Mouse (Mus musculus) small intestine, adult 2 months (tissue): ENCODE measurements around the gene Guca2a. TPM values are rescaled to one million over a fixed set of nuclear protein-coding genes. Genes with fewer than 3 reads are reported as not detected.
"Not testable (repeated sequence)": the region's sequence is repeated elsewhere in the genome, so short reads cannot be mapped to it uniquely, and the experiment has no call there.

Source experiments
- H3K27ac ChIP-seq: fragments of 200-500 bp; 2 replicates; pipeline ENCODE4 v1.5.1; 2012; ENCODE audit warnings: low read depth, low read length, control low read depth, inconsistent platforms; ENCODE audit not compliant: insufficient read depth
- H3K27me3 ChIP-seq: fragments of 200-500 bp; 2 replicates; pipeline ENCODE4 v1.6.1; 2012; ENCODE audit warnings: mild to moderate bottlenecking, moderate library complexity, low read length, inconsistent platforms; ENCODE audit not compliant: control insufficient read depth, insufficient read depth
- H3K36me3 ChIP-seq: fragments of 200-500 bp; 2 replicates; pipeline ENCODE4 v1.6.1; 2012; ENCODE audit warnings: mild to moderate bottlenecking, low read length, control low read depth, inconsistent platforms; ENCODE audit not compliant: control insufficient read depth, insufficient read depth
- H3K4me1 ChIP-seq: fragments of 200-500 bp; 2 replicates; pipeline ENCODE4 v1.6.1; 2012; ENCODE audit warnings: low read length, inconsistent platforms, mixed read lengths; ENCODE audit not compliant: control insufficient read depth, insufficient read depth, insufficient read length
- H3K4me3 ChIP-seq: fragments of 200-500 bp; 2 replicates; pipeline ENCODE4 v1.5.1; 2012; ENCODE audit warnings: low read depth, mild to moderate bottlenecking, control low read depth, inconsistent platforms, low read length, moderate library complexity
- CTCF ChIP-seq: fragments of 200-500 bp; IDR thresholded peaks from 2 replicates; pipeline ENCODE4 v1.5.1; 2012; ENCODE audit warnings: low read depth, mild to moderate bottlenecking, control low read depth, inconsistent platforms, low read length, moderate library complexity, mixed read lengths; ENCODE audit not compliant: insufficient replicate concordance, insufficient read length; ENCODE audit errors: extremely low read depth
- POLR2A ChIP-seq: fragments of 200-500 bp; IDR thresholded peaks from 2 replicates; pipeline ENCODE4 v1.6.1; 2012; ENCODE audit warnings: low read depth, mild to moderate bottlenecking, control low read depth, inconsistent platforms, low read length, moderate library complexity
- WGBS: fragments of 180-500 bp; shearing (Covaris S2); methylation state at CpG from one replicate; pipeline ENCODE4 v1.1.7; 2018; 5-methylcytosine and 5-hydroxymethylcytosine counted together
- polyA plus RNA-seq: library from polyadenylated mRNA; depleted of rRNA; stranded (reverse); fragments of >200 nt; gene quantifications from 2 replicates; pipeline ENCODE4 v1.2.3, GENCODE M21; 2012

Guca2a gene
- polyA plus RNA-seq, 1 experiment: 1,324 TPM

DNA sequence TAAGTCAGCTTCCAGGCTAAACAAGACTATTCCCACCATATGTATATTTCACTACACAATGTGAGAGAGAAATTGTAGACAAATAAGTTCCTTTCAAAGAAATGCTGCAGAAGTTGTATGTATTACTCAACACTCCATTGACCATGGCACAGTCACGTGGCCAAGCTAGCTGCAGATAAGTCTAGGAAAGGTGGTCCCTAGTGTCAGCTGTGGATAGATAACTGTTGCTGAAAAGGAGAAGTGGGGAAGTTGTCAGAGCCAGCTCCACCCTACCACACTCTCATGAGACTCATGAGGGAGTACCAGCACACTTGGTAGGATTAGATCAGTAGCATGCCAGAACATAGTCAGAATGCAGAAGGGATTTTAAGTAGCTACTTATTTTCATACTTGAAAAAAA lies 28.0 kb upstream of the Guca2a start:
- WGBS: 87% methylated on average over 1 of the region's 1 CpGs
- peaks cover 6% of the 10 kb centered on the region; the same call in 1 of the 2 replicates for H3K4me1 ChIP-seq
- no peaks in the 10 kb centered on the region for H3K27me3 ChIP-seq
- H3K4me3 ChIP-seq: no peak overlapping the region
- no peak overlapping the region for H3K27ac ChIP-seq
- H3K36me3 ChIP-seq: peaks cover 7% of the 10 kb centered on the region
- no peak for TF ChIP-seq POLR2A
- TF ChIP-seq CTCF: no peak

DNA sequence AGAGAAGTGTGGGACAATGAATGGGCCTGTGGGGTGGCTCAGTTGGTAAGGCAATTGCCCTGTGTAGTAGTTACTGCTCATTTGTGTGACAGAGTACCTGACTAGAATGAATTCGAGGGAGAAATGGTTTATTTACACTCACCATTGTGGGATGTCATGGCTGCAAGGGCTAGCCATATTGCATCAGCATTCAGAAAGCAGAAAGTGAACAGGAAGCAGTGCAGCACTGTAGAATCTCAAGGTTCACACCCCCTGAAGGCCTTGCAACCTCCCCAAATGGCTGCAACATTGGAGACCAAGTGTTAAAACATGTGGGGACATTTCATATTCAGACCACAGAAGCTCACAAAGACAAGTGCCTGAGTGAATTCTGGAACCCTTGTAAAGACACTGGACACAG lies 23.4 kb upstream of the Guca2a start:
- Histone ChIP-seq H3K4me1 (peaks cover 6% of the 10 kb centered on the region; the same call in 1 of the 2 replicates), H3K27me3 (no peaks in the 10 kb centered on the region), H3K36me3 (peaks cover 12% of the 10 kb centered on the region), H3K4me3 (no peak overlapping the region), H3K27ac (no peak overlapping the region)
- TF ChIP-seq POLR2A (no peak), CTCF (no peak)
- 22% methylated on average over 1 of the region's 1 CpGs for WGBS

- H3K27ac ChIP-seq: no peak overlapping the region
- no peaks in the 10 kb centered on the region for H3K27me3 ChIP-seq
- H3K36me3 ChIP-seq: peaks cover 17% of the 10 kb centered on the region
- H3K4me3 ChIP-seq: no peak overlapping the region
- TF ChIP-seq POLR2A: no peak
- no peak for TF ChIP-seq CTCF
- H3K4me1 ChIP-seq: peaks cover 6% of the 10 kb centered on the region; the same call in 1 of the 2 replicates
- WGBS: 22% methylated on average over 4 of the region's 4 CpGs
Measured at GRCm38 (mm10) chr4:119614724-119615123, 22.8 kb upstream of the Guca2a start.

DNA sequence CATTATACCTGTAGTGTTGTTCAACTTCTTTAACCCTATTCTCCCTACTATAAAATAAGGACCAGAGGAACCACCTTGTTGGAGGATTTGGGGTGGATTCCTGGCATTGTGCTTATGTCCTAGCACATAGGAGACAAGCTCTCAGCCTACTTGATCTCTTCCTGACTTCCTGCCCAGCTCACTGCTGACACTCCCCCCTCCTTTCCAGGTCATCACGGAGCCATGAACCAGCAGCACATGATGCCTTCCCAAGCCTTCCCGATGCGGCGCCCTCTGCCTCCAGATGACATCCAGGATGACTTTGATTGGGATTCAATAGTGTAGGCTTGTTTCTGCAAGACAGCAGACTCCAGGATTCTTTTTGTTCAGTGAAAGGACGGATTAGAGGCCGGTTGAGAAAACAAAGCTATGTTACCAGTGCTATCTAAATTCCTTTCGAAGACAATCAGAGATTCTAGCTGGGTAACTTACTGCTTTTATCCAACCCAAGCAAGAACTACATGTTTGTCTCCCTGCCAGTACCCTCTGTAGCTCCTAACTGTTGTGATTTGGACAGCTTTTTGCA lies 11.3 kb upstream of the Guca2a start:
- Histone ChIP-seq H3K4me3 (no peak overlapping the region), H3K4me1 (peaks cover 4% of the 10 kb centered on the region; the same call in 1 of the 2 replicates), H3K27me3 (no peaks in the 10 kb centered on the region), H3K36me3 (peaks cover 42% of the 10 kb centered on the region), H3K27ac (no peak overlapping the region)
- TF ChIP-seq POLR2A: no peak
- no peak for TF ChIP-seq CTCF
- 87% methylated on average over 7 of the region's 7 CpGs for WGBS

DNA sequence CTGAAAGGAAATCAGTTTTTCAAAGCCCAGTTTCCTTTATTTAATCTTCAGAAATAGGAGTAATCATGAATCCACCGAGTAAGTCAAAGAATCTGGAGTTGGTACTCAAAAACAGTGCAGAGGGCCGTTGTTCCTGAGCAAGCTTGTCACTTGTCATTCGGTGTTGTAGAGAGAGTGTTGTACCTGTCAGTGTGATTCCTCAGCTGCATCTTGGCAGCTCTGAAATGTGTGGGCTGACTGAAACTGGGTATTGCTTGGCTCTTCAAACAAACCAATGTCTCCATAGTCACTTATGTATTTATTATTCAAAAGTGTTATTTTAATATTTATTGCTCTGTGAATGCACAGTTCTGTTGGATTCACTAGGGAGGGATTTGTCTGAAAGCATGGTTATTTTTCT lies 10.6 kb upstream of the Guca2a start:
- H3K36me3 ChIP-seq: peaks cover 37% of the 10 kb centered on the region
- no peak overlapping the region for H3K27ac ChIP-seq
- no peak overlapping the region for H3K4me3 ChIP-seq
- peaks cover 9% of the 10 kb centered on the region; the same call in 1 of the 2 replicates for H3K4me1 ChIP-seq
- WGBS: 87% methylated on average over 3 of the region's 3 CpGs
- TF ChIP-seq POLR2A (no peak), CTCF (no peak)
- H3K27me3 ChIP-seq: no peaks in the 10 kb centered on the region

GRCm38 (mm10) chr4:119627317-119627716 lies 10.2 kb upstream of the Guca2a start:
- Histone ChIP-seq H3K27ac (no peak overlapping the region), H3K36me3 (peaks cover 34% of the 10 kb centered on the region), H3K4me3 (no peak overlapping the region), H3K27me3 (no peaks in the 10 kb centered on the region), H3K4me1 (peaks cover 12% of the 10 kb centered on the region; the same call in 1 of the 2 replicates)
- TF ChIP-seq POLR2A: no peak
- TF ChIP-seq CTCF: no peak
- WGBS: 88% methylated on average over 4 of the region's 4 CpGs

DNA sequence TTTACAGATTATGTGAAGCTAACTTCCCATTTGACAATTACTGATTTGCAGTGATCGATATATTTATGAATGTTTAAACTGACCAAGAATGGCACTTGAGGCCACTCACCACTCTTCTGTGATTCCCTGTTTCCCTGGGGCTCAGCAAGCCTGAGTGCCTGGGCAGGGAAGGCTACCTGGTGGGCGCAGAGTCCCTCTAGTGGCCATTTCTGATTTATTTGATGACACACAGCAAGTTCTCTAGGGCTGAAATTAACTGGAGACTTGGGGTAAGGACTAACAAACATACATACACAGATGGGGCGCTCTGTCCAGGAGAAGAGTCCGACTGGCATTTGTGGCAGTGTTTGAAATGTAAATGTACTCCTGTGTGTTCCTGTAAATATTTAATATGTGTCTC lies 9.1 kb upstream of the Guca2a start:
- peaks cover 31% of the 10 kb centered on the region for H3K36me3 ChIP-seq
- 79% methylated on average over 4 of the region's 4 CpGs for WGBS
- peaks cover 13% of the 10 kb centered on the region; the same call in 1 of the 2 replicates for H3K4me1 ChIP-seq

More for the DNA sequence above, 9.1 kb upstream of the Guca2a start:
- not testable (repeated sequence) for H3K4me3 ChIP-seq, H3K27me3 ChIP-seq, H3K27ac ChIP-seq
